Mouse (Mus musculus): ENCODE data around the gene Olfr1013. TPM values are rescaled to one million over a fixed set of nuclear protein-coding genes. Genes with fewer than 3 reads are reported as not detected.
A peak's percentile ranks its signal among the peaks of the same experiment; 100 is the strongest.

Gene Olfr1013
- not detected in 2 replicates for polyA plus RNA-seq (2014; fragmentation: Nextera tagmentation; extraction: Ambion mirVana)

- H3K9ac ChIP-seq (replicated peaks; ENCODE audit: low read length): no peak within 1 kb of the TSS
- no peak within 1 kb of the TSS for H3K27ac ChIP-seq (replicated peaks; ENCODE audit: low read depth, low read length)
- no peaks in the 10 kb centered on the region for H3K4me1 ChIP-seq (ENCODE audit: control insufficient read depth, insufficient read depth, low read length)
- DNase-seq (no peak), ATAC-seq (ENCODE audit: low FRiP score, low TSS enrichment) (no peak)
- no peaks in the 10 kb centered on the region for H3K36me3 ChIP-seq (ENCODE audit: control insufficient read depth, insufficient read depth, low read length)
- H3K4me3 ChIP-seq (replicated peaks; ENCODE audit: low read depth, low read length): no peak within 1 kb of the TSS
- no peaks in the 10 kb centered on the region for H3K27me3 ChIP-seq (ENCODE audit: control insufficient read depth, insufficient read depth, low read length)
- H3K4me2 ChIP-seq (ENCODE audit: low read length): no peak within 1 kb of the TSS
- H3K9me3 ChIP-seq (ENCODE audit: control insufficient read depth, low read length): no peaks in the 10 kb centered on the region
Measured at GRCm38 (mm10) chr2:85766798-85767197, at the start of gene Olfr1013. TSS of gene Olfr1013 (plus strand) at chr2:85767098.

- no peak overlapping the region for H3K4me2 ChIP-seq (ENCODE audit: low read length)
- no peak overlapping the region for H3K27ac ChIP-seq (replicated peaks; ENCODE audit: low read depth, low read length)
- no peaks in the 10 kb centered on the region for H3K9me3 ChIP-seq (ENCODE audit: control insufficient read depth, low read length)
- WGBS: 15% methylated on average over 3 of the region's 3 CpGs
- no peaks in the 10 kb centered on the region for H3K36me3 ChIP-seq (ENCODE audit: control insufficient read depth, insufficient read depth, low read length)
- H3K9ac ChIP-seq (replicated peaks; ENCODE audit: low read length): no peak overlapping the region
- DNase-seq: peak; percentile 82
- no peak overlapping the region for H3K4me3 ChIP-seq (replicated peaks; ENCODE audit: low read depth, low read length)
- no peaks in the 10 kb centered on the region for H3K4me1 ChIP-seq (ENCODE audit: control insufficient read depth, insufficient read depth, low read length)
- ATAC-seq (ENCODE audit: low FRiP score, low TSS enrichment): no peak
- H3K27me3 ChIP-seq (ENCODE audit: control insufficient read depth, insufficient read depth, low read length): no peaks in the 10 kb centered on the region
Measured at GRCm38 (mm10) chr2:85725793-85726192, 41.1 kb upstream of the Olfr1013 start.

DNA sequence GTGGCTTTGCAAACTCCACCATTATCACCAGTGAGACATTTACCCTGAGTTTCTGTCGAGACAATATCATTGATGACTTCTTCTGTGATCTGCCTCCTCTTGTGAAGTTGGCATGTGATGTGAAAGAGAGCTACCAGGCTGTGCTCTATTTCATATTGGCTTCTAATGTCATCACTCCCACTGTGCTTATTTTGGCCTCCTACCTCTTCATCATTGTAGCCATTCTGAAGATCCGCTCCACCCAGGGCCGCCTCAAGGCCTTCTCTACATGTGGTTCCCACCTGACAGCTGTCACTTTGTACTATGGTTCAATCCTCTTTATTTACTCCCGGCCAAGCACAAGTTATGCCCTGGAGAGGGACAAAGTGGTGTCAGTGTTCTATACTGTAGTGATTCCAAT lies 13.1 kb upstream of the Olfr1013 start:
- Histone ChIP-seq H3K27ac (replicated peaks; ENCODE audit: low read depth, low read length) (no peak overlapping the region), H3K36me3 (ENCODE audit: control insufficient read depth, insufficient read depth, low read length) (no peaks in the 10 kb centered on the region), H3K9ac (replicated peaks; ENCODE audit: low read length) (no peak overlapping the region), H3K27me3 (ENCODE audit: control insufficient read depth, insufficient read depth, low read length) (no peaks in the 10 kb centered on the region), H3K4me3 (replicated peaks; ENCODE audit: low read depth, low read length) (no peak overlapping the region), H3K4me1 (ENCODE audit: control insufficient read depth, insufficient read depth, low read length) (no peaks in the 10 kb centered on the region), H3K4me2 (ENCODE audit: low read length) (no peak overlapping the region), H3K9me3 (ENCODE audit: control insufficient read depth, low read length) (no peaks in the 10 kb centered on the region)
- WGBS: 77% methylated on average over 4 of the region's 4 CpGs
- ATAC-seq (ENCODE audit: low FRiP score, low TSS enrichment) (no peak), DNase-seq (no peak)

GRCm38 (mm10) chr2:85762666-85763065 lies 4.2 kb upstream of the Olfr1013 start, which contains the start of gene Olfr1012:
TSS of gene Olfr1012 (minus strand) at chr2:85762766.
- Histone ChIP-seq H3K27ac (replicated peaks; ENCODE audit: low read depth, low read length) (no peak within 1 kb of the TSS), H3K36me3 (ENCODE audit: control insufficient read depth, insufficient read depth, low read length) (no peaks in the 10 kb centered on the region), H3K4me2 (ENCODE audit: low read length) (no peak within 1 kb of the TSS), H3K9me3 (ENCODE audit: control insufficient read depth, low read length) (no peaks in the 10 kb centered on the region), H3K9ac (replicated peaks; ENCODE audit: low read length) (no peak within 1 kb of the TSS), H3K27me3 (ENCODE audit: control insufficient read depth, insufficient read depth, low read length) (no peaks in the 10 kb centered on the region), H3K4me3 (replicated peaks; ENCODE audit: low read depth, low read length) (no peak within 1 kb of the TSS), H3K4me1 (ENCODE audit: control insufficient read depth, insufficient read depth, low read length) (no peaks in the 10 kb centered on the region)
- 73% methylated on average over 1 of the region's 1 CpGs for WGBS
- ATAC-seq (ENCODE audit: low FRiP score, low TSS enrichment) (no peak), DNase-seq (no peak)

- Histone ChIP-seq H3K4me1 (ENCODE audit: control insufficient read depth, insufficient read depth, low read length) (no peaks in the 10 kb centered on the region), H3K27me3 (ENCODE audit: control insufficient read depth, insufficient read depth, low read length) (no peaks in the 10 kb centered on the region), H3K27ac (replicated peaks; ENCODE audit: low read depth, low read length) (no peak within 1 kb of the TSS), H3K36me3 (ENCODE audit: control insufficient read depth, insufficient read depth, low read length) (no peaks in the 10 kb centered on the region), H3K9me3 (ENCODE audit: control insufficient read depth, low read length) (no peaks in the 10 kb centered on the region), H3K9ac (replicated peaks; ENCODE audit: low read length) (no peak within 1 kb of the TSS), H3K4me2 (ENCODE audit: low read length) (no peak within 1 kb of the TSS), H3K4me3 (replicated peaks; ENCODE audit: low read depth, low read length) (no peak within 1 kb of the TSS)
- no peak for DNase-seq
- no peak for ATAC-seq (ENCODE audit: low FRiP score, low TSS enrichment)
Measured at GRCm38 (mm10) chr2:85772413-85772812, 5.5 kb downstream of the Olfr1013 start, which contains the start of gene Olfr1014. TSS of gene Olfr1014 (plus strand) at chr2:85772713.

GRCm38 (mm10) chr2:85781717-85782116 lies 14.8 kb downstream of the Olfr1013 start, which contains the start of gene Olfr1015:
TSS of gene Olfr1015 (plus strand) at chr2:85782017.
- ATAC-seq (ENCODE audit: low FRiP score, low TSS enrichment) (no peak), DNase-seq (no peak)
- H3K4me3 ChIP-seq (replicated peaks; ENCODE audit: low read depth, low read length): no peak within 1 kb of the TSS
- H3K9ac ChIP-seq (replicated peaks; ENCODE audit: low read length): no peak within 1 kb of the TSS
- H3K27ac ChIP-seq (replicated peaks; ENCODE audit: low read depth, low read length): no peak within 1 kb of the TSS
- no peaks in the 10 kb centered on the region for H3K27me3 ChIP-seq (ENCODE audit: control insufficient read depth, insufficient read depth, low read length)
- H3K4me2 ChIP-seq (ENCODE audit: low read length): no peak within 1 kb of the TSS
- H3K4me1 ChIP-seq (ENCODE audit: control insufficient read depth, insufficient read depth, low read length): no peaks in the 10 kb centered on the region
- no peaks in the 10 kb centered on the region for H3K9me3 ChIP-seq (ENCODE audit: control insufficient read depth, low read length)
- no peaks in the 10 kb centered on the region for H3K36me3 ChIP-seq (ENCODE audit: control insufficient read depth, insufficient read depth, low read length)

- Histone ChIP-seq H3K4me3 (replicated peaks; ENCODE audit: low read depth, low read length) (no peak overlapping the region), H3K4me2 (ENCODE audit: low read length) (no peak overlapping the region), H3K27me3 (ENCODE audit: control insufficient read depth, insufficient read depth, low read length) (no peaks in the 10 kb centered on the region), H3K9me3 (ENCODE audit: control insufficient read depth, low read length) (no peaks in the 10 kb centered on the region), H3K36me3 (ENCODE audit: control insufficient read depth, insufficient read depth, low read length) (no peaks in the 10 kb centered on the region), H3K4me1 (ENCODE audit: control insufficient read depth, insufficient read depth, low read length) (no peaks in the 10 kb centered on the region), H3K9ac (replicated peaks; ENCODE audit: low read length) (no peak overlapping the region), H3K27ac (replicated peaks; ENCODE audit: low read depth, low read length) (no peak overlapping the region)
- DNase-seq: peak; percentile 0
- 11% methylated on average over 2 of the region's 2 CpGs for WGBS
- ATAC-seq (ENCODE audit: low FRiP score, low TSS enrichment): no peak
Measured at GRCm38 (mm10) chr2:85792331-85792730, 25.4 kb downstream of the Olfr1013 start.

DNA sequence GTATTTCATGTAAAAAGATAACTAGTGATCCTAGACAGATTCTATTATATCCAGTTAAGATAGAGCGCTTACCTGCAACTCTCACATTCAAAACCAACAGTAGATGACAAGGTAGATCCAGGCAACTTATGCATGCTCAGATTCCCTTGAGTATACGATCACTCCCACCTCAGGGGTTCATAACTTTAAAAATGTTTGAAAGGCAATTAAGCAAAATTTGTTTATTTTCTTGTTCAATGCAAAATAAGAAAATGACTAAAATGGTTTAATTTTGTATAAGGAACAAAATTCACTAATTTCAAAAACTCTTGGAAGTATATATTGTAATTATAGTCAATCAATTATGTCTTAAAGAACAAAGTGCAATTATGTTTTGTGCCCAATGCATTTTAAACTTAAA lies 35.5 kb downstream of the Olfr1013 start, which contains the start of gene Olfr1016:
TSS of gene Olfr1016 (minus strand) at position 101 of the 400 bp plus-strand sequence.
- H3K27ac ChIP-seq (replicated peaks; ENCODE audit: low read depth, low read length): no peak within 1 kb of the TSS

DNA sequence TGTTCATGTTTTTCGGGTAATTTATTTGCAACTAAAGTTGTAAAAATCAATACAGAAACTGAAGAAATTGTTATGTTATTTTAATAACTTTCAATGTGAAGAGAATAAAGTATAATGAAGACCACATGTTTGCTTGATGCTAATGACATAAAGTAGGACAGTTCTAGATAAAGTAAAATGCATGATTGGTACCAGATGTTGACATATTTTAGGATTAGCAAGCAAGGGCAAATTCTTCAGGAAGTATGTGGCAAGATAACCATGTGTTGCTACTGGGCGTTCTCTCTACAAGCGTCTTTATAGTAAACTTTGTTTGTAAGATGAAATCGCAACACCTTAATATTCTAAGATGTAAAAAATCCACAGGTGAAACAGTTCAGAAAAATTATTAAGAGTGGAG lies 37.6 kb downstream of the Olfr1013 start:
- no peak overlapping the region for H3K4me3 ChIP-seq (replicated peaks; ENCODE audit: low read depth, low read length)
- H3K4me2 ChIP-seq (ENCODE audit: low read length): no peak overlapping the region
- no peak overlapping the region for H3K27ac ChIP-seq (replicated peaks; ENCODE audit: low read depth, low read length)
- no peak overlapping the region for H3K9ac ChIP-seq (replicated peaks; ENCODE audit: low read length)
- ATAC-seq (ENCODE audit: low FRiP score, low TSS enrichment): no peak
- no peaks in the 10 kb centered on the region for H3K36me3 ChIP-seq (ENCODE audit: control insufficient read depth, insufficient read depth, low read length)
- WGBS: 97% methylated on average over 4 of the region's 4 CpGs
- no peaks in the 10 kb centered on the region for H3K27me3 ChIP-seq (ENCODE audit: control insufficient read depth, insufficient read depth, low read length)
- no peaks in the 10 kb centered on the region for H3K9me3 ChIP-seq (ENCODE audit: control insufficient read depth, low read length)
- DNase-seq: no peak
- H3K4me1 ChIP-seq (ENCODE audit: control insufficient read depth, insufficient read depth, low read length): no peaks in the 10 kb centered on the region

More for the DNA sequence above, 35.5 kb downstream of the Olfr1013 start, which contains the start of gene Olfr1016:
- Histone ChIP-seq H3K4me3 (replicated peaks; ENCODE audit: low read depth, low read length) (no peak within 1 kb of the TSS), H3K4me1 (ENCODE audit: control insufficient read depth, insufficient read depth, low read length) (no peaks in the 10 kb centered on the region), H3K36me3 (ENCODE audit: control insufficient read depth, insufficient read depth, low read length) (no peaks in the 10 kb centered on the region), H3K9me3 (ENCODE audit: control insufficient read depth, low read length) (no peaks in the 10 kb centered on the region), H3K27me3 (ENCODE audit: control insufficient read depth, insufficient read depth, low read length) (no peaks in the 10 kb centered on the region), H3K9ac (replicated peaks; ENCODE audit: low read length) (no peak within 1 kb of the TSS), H3K4me2 (ENCODE audit: low read length) (no peak within 1 kb of the TSS)
- 97% methylated on average over 2 of the region's 2 CpGs for WGBS
- ATAC-seq (ENCODE audit: low FRiP score, low TSS enrichment) (no peak), DNase-seq (no peak)
